Mouse (Mus musculus) urinary bladder, postnatal 4 days (tissue): ENCODE data around the gene Preb.
A peak's percentile ranks its signal among the peaks of the same experiment; 100 is the strongest.

Experiments used
- DNase-seq, 2 experiments: peaks; one replicate each; pipeline ENCODE4 v3.0.0; 2021 to 2022; ENCODE audit warnings: low spot score in 2 of 2

Gene Preb

GRCm38 (mm10) chr5:30954556-30954955, 5.6 kb downstream of the Preb start:
- no peak for DNase-seq

GRCm38 (mm10) chr5:30954065-30954464, 6.1 kb downstream of the Preb start:
- no peak for DNase-seq

- DNase-seq, result no peak
These were observed 7.6 kb downstream of the Preb start for GRCm38 (mm10) chr5:30952551-30952950.

- DNase-seq, result no peak
These were observed 8.5 kb downstream of the Preb start for GRCm38 (mm10) chr5:30951706-30952105.

DNA sequence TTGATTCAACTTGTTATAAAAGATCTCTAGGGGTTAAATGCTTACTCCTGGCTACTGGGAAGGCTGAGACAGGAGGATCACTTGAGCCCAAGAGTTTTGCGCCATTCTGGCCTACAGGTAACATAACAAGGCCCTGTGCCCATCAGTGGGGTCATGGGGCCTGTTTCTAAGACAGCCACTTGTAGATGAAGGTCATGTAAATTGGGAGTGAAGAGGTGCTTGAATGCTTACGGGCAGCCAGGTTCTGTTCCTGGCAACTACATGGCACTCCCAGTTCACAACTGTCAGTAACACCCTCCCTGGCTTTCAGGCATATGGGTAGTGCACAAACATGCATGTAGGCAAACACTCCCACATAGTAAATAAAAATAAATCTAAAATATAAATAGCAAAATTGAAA, 9.2 kb downstream of the Preb start:
- no peak for DNase-seq

DNA sequence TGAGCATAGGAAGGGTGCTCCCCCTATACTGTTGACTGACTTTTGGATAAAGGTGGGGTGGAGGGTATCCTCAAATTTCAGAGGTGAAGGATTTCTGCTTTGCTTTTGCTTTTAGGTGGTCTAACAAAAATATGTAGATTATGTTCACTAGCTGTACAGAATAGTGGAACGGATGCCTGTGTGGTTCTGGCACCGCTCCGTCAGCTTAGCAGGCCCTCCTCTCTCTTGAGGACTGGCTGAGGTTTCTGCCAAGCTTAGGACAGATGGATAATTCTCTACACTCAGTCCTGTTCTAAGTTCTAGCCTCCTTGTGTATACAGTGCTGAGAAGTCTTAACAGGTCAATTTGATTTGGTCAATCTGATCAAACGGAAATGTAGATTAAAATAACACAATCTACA, 9.7 kb downstream of the Preb start:
- no peak for DNase-seq

DNA sequence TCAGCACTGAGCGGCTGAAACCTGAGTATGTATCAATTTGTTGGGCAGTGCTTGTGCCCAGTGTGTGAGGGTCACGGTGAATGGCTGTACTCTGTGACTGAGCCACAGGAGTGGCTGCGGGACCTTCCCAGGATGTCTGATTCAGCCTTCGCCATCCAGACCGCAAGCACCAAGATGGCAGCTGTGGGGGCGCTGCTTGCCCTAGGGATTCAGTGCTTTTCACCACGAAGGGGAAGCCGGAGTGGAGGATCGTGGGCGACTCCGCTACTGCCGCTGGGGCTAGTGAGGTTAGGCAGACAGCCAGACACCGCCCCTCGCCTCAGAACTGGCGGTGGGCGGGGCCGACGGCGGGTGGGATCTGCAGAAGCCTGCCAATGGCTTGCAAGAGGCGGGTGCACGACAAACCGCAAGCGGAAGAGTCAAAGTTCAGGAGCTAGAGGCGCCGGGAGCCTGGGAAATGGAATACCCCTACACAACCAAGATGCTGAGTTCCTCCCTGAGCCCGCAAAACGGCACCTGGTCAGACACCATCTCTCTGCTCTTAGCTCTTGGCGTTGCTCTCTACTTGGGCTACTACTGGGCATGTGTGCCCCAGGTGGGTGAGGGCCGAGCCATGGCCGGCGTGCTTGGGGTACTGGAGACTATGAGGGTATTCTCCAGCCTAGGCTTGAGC, 10.4 kb downstream of the Preb start:
- peak; percentile 90 to 91 for DNase-seq

- DNase-seq, result no peak
These were observed 11.5 kb downstream of the Preb start for GRCm38 (mm10) chr5:30948620-30949019.

GRCm38 (mm10) chr5:30944956-30945781, 15.0 kb downstream of the Preb start, which contains the start of gene Cgref1:
Cgref1 (minus strand) TSS chr5:30945591.
- DNase-seq, result peak in 1 of 2 experiments; percentile 51

DNA sequence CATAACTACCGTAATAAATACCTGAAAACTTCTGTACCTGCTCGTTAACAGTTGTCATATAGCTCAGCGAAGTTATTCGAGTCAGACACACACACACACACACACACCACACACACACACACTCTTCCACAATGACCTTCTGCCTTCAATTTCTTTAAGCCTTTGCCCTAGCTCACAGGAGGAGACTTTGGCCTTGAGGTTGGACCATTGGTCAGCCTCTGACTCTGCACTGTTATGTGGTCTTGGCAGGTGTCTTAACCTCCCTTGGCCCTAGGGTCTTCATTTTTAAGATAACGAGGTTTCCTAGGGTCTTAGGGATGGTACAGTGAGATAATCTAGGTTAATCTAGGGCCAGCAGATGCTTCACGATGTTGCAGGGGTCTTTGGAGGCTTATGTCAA, 15.8 kb downstream of the Preb start:
- no peak for DNase-seq

DNA sequence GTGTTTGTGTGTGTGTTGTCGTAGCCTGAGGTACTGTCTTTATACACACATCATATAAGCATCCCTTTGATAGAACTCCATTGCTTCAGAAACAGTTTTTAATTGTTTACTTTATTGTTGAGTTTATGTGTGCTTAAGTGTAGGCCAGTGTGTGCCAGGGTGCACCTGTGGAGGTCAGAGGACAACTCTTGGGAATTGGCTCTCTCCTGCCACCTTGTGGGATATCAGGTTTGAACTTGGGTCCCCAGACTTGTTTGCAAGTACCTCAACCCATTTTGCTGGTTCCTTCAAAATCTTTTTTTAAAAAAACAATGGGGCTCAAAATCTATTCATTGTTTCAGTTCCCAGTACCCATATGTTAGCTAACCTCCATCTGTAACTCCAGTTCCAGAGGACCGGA, 17.2 kb downstream of the Preb start:
- DNase-seq, result no peak

GRCm38 (mm10) chr5:30934725-30935461, 25.3 kb downstream of the Preb start:
- no peak for DNase-seq

DNA sequence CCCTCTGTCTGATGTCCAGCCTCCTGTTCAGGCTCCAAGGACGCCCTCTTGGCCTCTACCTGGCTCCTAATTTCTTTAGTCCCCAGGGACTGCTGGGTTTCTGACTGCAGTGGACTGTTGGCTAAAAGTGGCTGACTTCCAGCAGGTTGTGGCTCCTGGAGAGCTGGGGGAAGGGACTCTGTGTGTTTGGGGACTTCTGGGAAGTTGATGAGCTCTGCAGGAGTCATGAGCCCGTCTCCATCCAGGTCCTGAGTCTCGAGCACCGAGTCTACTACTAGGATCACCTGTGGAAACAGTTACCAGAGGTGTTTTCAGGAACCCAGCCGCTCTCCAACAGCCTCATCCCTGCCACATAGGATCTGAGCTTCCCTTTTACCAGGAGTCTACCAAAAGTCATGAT, 26.5 kb downstream of the Preb start:
- no peak for DNase-seq

DNA sequence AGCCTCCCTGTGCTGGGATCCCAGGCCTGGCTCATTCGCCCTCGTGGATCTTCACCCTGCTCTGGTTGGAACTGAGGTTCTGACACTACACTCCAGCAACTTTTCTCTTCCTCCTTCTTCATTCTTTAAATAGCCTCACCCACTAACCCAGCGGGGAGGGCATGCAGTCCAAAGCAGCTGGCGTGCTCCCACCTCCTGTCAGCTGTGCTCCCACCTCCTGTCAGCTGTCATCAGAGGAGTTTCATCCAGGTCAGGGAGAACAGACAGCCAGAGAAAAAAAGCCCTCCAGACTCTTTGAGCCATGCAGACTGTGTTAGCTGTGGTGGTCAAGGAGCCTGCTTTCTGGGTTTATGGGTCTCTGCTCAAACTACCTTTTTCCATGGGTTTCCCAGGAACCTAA, 28.8 kb downstream of the Preb start:
- DNase-seq, result no peak

DNA sequence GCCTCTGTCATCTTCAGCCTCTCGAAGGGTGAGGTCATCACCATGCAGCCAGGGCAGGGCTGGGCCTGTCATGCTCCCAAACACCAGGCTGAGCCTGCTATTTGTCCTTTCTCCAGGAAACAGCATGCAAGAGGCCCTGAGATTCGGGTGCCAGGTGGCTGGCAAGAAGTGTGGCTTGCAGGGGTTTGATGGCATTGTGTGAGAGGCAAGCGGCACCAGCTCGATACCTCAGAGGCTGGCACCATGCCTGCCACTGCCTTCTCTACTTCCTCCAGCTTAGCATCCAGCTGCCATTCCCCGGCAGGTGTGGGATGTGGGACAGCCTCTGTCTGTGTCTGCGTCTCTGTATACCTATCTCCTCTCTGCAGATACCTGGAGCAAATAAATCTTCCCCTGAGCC, 29.3 kb downstream of the Preb start:
- no peak for DNase-seq

GRCm38 (mm10) chr5:30930121-30930520, 30.0 kb downstream of the Preb start:
- peak in 1 of 2 experiments; percentile 77 for DNase-seq

- DNase-seq, result no peak
These were observed 32.1 kb downstream of the Preb start for GRCm38 (mm10) chr5:30927945-30928529.

DNA sequence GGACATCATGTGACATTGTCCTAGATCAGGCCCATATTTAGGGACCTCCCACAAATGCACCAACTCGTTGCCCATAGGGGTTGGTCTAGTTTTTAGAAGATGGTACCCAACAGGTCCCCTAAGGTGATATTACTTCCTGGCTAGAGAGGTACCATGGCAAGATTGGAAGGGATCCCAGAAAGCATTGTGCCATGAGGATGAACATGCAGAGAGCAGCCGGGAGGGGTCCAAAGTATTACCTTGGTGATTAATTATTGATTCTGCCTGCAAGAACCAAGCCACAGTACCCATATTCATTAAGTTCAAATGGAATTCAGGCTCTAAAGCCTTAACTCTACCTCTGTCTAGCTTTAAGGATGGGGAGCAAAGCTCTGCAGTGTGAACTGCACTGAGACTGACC, 34.1 kb downstream of the Preb start:
- DNase-seq, result no peak

DNA sequence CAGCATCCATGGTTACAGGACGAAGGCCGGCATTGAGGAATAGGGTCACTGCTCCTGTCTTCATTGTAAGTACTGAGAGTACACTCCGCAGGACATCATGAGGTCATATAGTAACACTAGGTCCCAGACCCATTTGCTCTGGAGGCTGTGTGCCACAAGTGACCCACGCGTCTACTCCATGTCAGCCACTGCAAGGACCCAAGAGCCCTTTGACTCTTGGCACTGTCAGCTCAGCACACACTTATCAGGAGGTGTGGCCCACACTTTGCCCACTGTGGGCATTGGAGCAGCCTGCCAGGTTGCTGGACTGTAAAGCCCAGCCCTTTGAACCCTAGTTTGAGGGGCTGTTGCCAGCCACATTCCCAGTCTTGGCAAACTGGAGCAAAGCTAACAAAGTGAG, 34.9 kb downstream of the Preb start:
- no peak for DNase-seq

GRCm38 (mm10) chr5:30924614-30925013, 35.5 kb downstream of the Preb start:
- no peak for DNase-seq

DNA sequence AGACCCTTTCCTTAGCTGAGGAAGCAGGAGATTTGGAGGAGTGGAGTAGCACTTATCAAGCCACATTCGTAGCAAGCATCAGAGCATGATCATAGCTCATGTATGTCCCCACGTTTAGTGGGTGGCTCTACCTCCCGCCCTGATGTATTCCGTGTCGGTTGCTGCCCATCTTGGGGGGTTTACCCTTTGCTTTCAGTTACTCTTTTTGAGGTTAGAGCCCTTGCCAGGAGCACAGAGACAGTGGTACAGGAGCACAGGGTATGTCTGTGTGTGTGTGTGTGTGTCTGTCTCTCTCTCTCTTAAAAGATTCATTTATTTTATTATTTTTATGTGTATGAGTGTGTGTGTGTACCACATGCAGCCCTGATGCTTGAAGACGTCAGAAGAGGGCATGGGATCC, 37.0 kb downstream of the Preb start:
- no peak for DNase-seq

GRCm38 (mm10) chr5:30922581-30923041, 37.5 kb downstream of the Preb start:
- DNase-seq, result no peak
